Mouse (Mus musculus) lung, adult 2 months (tissue): ENCODE results near the gene Kctd10.

Experiments
- CTCF ChIP-seq: fragments of 200-500 bp; IDR thresholded peaks from 2 replicates; pipeline ENCODE4 v1.5.1; 2011; ENCODE audit warnings: mild to moderate bottlenecking, low read length, control low read depth; ENCODE audit not compliant: insufficient read depth
- POLR2A ChIP-seq: fragments of 200-500 bp; IDR thresholded peaks from 2 replicates; pipeline ENCODE4 v1.6.1; 2011; ENCODE audit warnings: low read depth, mild to moderate bottlenecking, control low read depth, low read length, borderline replicate concordance; ENCODE audit errors: extremely low read depth

DNA sequence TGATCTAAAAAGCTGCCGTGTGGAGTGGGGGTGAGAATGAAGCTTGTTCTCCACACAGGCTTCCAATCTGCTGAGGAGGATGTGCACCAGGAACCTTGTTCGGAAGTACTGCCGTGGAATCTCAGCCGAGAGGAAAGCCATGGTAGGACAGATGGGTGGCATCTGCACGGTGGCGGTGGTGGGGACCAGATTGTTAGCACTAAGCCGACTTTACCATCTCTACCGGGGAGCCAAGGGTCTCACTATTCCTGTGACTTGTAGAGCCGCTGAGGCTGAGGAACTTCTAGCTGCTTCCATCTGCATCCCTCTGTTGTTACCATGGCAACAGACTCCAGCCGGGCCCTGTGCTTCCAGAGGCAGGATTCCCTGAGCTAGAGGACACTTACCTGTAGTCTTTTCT lies 21.5 kb downstream of the Kctd10 start:
- TF ChIP-seq CTCF (no peak), POLR2A (no peak)
